Mouse (Mus musculus) small intestine, adult 2 months (tissue): ENCODE results near the gene Aoc2. TPM values are rescaled to one million over a fixed set of nuclear protein-coding genes. Genes with fewer than 3 reads are reported as not detected.

ENCODE experiments used
- H3K27ac ChIP-seq: fragments of 200-500 bp; 2 replicates; pipeline ENCODE4 v1.5.1; 2012; ENCODE audit warnings: low read depth, low read length, control low read depth, inconsistent platforms; ENCODE audit not compliant: insufficient read depth
- H3K27me3 ChIP-seq: fragments of 200-500 bp; 2 replicates; pipeline ENCODE4 v1.6.1; 2012; ENCODE audit warnings: mild to moderate bottlenecking, moderate library complexity, low read length, inconsistent platforms; ENCODE audit not compliant: control insufficient read depth, insufficient read depth
- H3K36me3 ChIP-seq: fragments of 200-500 bp; 2 replicates; pipeline ENCODE4 v1.6.1; 2012; ENCODE audit warnings: mild to moderate bottlenecking, low read length, control low read depth, inconsistent platforms; ENCODE audit not compliant: control insufficient read depth, insufficient read depth
- H3K4me1 ChIP-seq: fragments of 200-500 bp; 2 replicates; pipeline ENCODE4 v1.6.1; 2012; ENCODE audit warnings: low read length, inconsistent platforms, mixed read lengths; ENCODE audit not compliant: control insufficient read depth, insufficient read depth, insufficient read length
- H3K4me3 ChIP-seq: fragments of 200-500 bp; 2 replicates; pipeline ENCODE4 v1.5.1; 2012; ENCODE audit warnings: low read depth, mild to moderate bottlenecking, control low read depth, inconsistent platforms, low read length, moderate library complexity
- CTCF ChIP-seq: fragments of 200-500 bp; IDR thresholded peaks from 2 replicates; pipeline ENCODE4 v1.5.1; 2012; ENCODE audit warnings: low read depth, mild to moderate bottlenecking, control low read depth, inconsistent platforms, low read length, moderate library complexity, mixed read lengths; ENCODE audit not compliant: insufficient replicate concordance, insufficient read length; ENCODE audit errors: extremely low read depth
- POLR2A ChIP-seq: fragments of 200-500 bp; IDR thresholded peaks from 2 replicates; pipeline ENCODE4 v1.6.1; 2012; ENCODE audit warnings: low read depth, mild to moderate bottlenecking, control low read depth, inconsistent platforms, low read length, moderate library complexity
- WGBS: fragments of 180-500 bp; shearing (Covaris S2); methylation state at CpG from one replicate; pipeline ENCODE4 v1.1.7; 2018; 5-methylcytosine and 5-hydroxymethylcytosine counted together
- polyA plus RNA-seq: library from polyadenylated mRNA; depleted of rRNA; stranded (reverse); fragments of >200 nt; gene quantifications from 2 replicates; pipeline ENCODE4 v1.2.3, GENCODE M21; 2012; rRNA removed

Aoc2 gene
- 2.7 and 5.9 TPM in 2 replicates for polyA plus RNA-seq

DNA sequence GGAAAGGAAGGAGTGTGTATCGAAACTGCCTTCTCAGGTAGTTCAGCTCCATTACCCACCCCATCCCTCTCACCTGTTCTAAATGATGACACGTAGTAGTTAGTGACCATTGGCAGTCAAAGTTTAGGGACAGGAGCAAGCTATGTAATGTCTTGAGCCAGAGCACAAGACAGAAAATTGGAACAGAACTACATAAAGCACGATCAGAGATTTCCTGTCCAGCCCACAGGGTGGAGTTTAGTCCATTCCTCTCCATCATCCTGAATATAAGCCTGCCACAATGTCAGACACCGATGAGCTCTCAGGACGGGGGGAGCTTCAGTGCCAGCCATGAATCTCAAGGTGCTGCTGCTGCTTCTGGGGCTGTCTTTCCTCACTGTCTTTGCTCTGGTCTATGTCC lies at the start of gene Aoc2:
TSS of gene Aoc2 (plus strand) at position 301 of the 400 bp plus-strand sequence.
- Histone ChIP-seq H3K4me3 (no peak within 1 kb of the TSS), H3K4me1 (no peaks in the 10 kb centered on the region), H3K27ac (no peak within 1 kb of the TSS), H3K36me3 (peaks cover 47% of the 10 kb centered on the region), H3K27me3 (no peaks in the 10 kb centered on the region)
- no peak for TF ChIP-seq CTCF
- TF ChIP-seq POLR2A, result no peak
- 84% methylated on average over 5 of the region's 5 CpGs for WGBS

DNA sequence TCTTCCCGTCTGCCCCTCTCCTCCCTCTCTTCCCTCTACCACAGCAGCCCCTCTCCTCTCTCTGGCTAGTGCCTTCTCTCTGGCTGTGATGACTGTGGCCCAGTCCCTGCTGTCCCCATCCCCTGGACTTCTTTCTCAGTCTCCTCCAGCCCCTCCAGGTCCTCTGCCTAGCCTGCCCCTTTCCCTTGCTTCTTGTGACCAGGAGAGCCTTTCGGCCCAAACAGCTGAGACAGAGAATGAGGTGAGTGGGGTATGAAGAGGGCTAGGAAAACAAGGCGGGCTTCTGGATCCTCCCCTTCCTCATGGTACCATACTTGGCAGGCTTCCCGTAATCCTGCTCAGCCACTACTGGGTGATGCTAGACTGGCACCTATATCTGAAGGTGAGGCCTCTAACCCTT lies 49.6 kb upstream of the Aoc2 start:
- Histone ChIP-seq H3K27me3 (no peaks in the 10 kb centered on the region), H3K27ac (no peak overlapping the region), H3K4me3 (no peak overlapping the region), H3K36me3 (no peaks in the 10 kb centered on the region), H3K4me1 (peaks cover 21% of the 10 kb centered on the region)
- WGBS, result 69% methylated on average over 4 of the region's 4 CpGs
- TF ChIP-seq POLR2A (no peak), CTCF (no peak)

- Histone ChIP-seq H3K4me1 (peaks cover 21% of the 10 kb centered on the region), H3K36me3 (no peaks in the 10 kb centered on the region), H3K4me3 (peak overlapping the region; percentile 21), H3K27me3 (no peaks in the 10 kb centered on the region), H3K27ac (no peak overlapping the region)
- 53% methylated on average over 27 of the region's 27 CpGs for WGBS
- TF ChIP-seq POLR2A (no peak), CTCF (no peak)
Observed at GRCm38 (mm10) chr11:101276319-101277070, 48.4 kb upstream of the Aoc2 start.

GRCm38 (mm10) chr11:101277381-101278222 lies 47.3 kb upstream of the Aoc2 start:
- Histone ChIP-seq H3K27me3 (no peaks in the 10 kb centered on the region), H3K4me1 (peaks cover 21% of the 10 kb centered on the region), H3K27ac (peak overlapping the region; percentile 94), H3K36me3 (no peaks in the 10 kb centered on the region), H3K4me3 (peak overlapping the region; percentile 76)
- WGBS, result 18% methylated on average over 12 of the region's 12 CpGs
- TF ChIP-seq POLR2A (no peak), CTCF (no peak)

DNA sequence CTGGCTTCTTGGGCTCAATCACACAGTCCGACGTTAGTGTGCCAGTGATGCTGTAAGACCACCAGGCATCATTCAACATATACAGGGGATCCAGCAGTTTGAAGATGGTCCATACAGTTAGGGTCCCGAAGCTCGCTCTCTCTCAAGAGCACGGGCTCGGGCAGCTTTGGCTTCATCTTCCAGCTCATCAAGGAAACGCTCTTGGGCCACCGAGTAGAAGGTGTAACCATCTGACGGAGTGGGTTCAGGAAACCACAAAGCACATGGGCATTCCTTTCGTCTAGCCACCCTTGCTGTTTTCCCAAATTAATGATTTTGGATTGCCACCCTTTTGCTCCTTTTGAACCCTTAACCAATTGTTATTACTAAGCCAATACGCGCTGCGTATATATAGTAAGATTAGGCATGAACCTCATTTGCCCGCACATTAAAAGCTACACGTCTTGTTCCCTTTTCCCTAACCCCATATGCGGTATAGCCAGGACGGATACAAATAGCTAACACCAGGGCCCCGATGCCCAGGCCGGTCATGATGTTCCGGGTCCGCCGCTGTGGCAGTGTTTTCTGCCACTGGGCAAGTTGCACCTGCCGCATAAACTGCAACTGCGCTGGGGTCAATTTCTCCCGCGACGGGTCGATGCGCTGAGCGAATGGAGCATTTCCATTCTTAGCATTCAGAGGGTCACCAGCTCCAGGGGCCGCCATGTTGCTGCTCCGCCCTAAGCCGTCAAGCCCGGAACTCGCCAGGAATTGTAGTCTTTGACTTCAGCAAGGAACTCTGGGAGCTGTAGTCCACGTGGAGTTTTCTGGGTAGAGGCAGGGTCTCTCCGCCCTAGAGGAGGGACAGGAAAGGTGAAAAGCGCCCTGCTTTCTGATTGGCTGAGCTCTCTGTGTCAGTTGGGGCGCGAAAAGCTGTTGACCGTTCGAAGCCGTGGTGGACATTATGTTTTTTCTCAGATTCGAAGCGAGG lies 46.4 kb upstream of the Aoc2 start, which contains the start of the genes Cntd1 and Coa3:
TSS of gene Cntd1 (plus strand) at position 790 of the 970 bp plus-strand sequence.
TSS of gene Coa3 (minus strand) at position 892 of the 970 bp plus-strand sequence.
- 2% methylated on average over 45 of the region's 45 CpGs for WGBS
- Histone ChIP-seq H3K4me1 (peaks cover 24% of the 10 kb centered on the region), H3K27me3 (no peaks in the 10 kb centered on the region), H3K36me3 (no peaks in the 10 kb centered on the region), H3K27ac (peak within 1 kb of the TSS; percentile 94), H3K4me3 (peak within 1 kb of the TSS; percentile 76)
- peak; percentile 88; the same call in 1 of the 2 replicates for TF ChIP-seq POLR2A
- TF ChIP-seq CTCF, result no peak

- 58% methylated on average over 14 of the region's 14 CpGs for WGBS
- no peaks in the 10 kb centered on the region for H3K27me3 ChIP-seq
- TF ChIP-seq CTCF (no peak), POLR2A (no peak)
- H3K4me1 ChIP-seq, result peaks cover 24% of the 10 kb centered on the region
- peak overlapping the region; percentile 76 for H3K4me3 ChIP-seq
- no peak overlapping the region for H3K27ac ChIP-seq
- no peaks in the 10 kb centered on the region for H3K36me3 ChIP-seq
Observed at GRCm38 (mm10) chr11:101279193-101279569, 45.7 kb upstream of the Aoc2 start.
